Mouse (Mus musculus) erythroblast, embryonic 14.5 days (primary cell): ENCODE measurements around the gene Emd.

Experiments used
- GATA1 ChIP-seq: IDR thresholded peaks from 2 replicates; pipeline ENCODE4 v1.6.1; 2012; ENCODE audit warnings: low read length, inconsistent platforms, mixed read lengths
- TAL1 ChIP-seq: IDR thresholded peaks from 3 replicates; pipeline ENCODE4 v1.6.1; 2012; ENCODE audit warnings: low read length, inconsistent platforms, mixed read lengths

DNA sequence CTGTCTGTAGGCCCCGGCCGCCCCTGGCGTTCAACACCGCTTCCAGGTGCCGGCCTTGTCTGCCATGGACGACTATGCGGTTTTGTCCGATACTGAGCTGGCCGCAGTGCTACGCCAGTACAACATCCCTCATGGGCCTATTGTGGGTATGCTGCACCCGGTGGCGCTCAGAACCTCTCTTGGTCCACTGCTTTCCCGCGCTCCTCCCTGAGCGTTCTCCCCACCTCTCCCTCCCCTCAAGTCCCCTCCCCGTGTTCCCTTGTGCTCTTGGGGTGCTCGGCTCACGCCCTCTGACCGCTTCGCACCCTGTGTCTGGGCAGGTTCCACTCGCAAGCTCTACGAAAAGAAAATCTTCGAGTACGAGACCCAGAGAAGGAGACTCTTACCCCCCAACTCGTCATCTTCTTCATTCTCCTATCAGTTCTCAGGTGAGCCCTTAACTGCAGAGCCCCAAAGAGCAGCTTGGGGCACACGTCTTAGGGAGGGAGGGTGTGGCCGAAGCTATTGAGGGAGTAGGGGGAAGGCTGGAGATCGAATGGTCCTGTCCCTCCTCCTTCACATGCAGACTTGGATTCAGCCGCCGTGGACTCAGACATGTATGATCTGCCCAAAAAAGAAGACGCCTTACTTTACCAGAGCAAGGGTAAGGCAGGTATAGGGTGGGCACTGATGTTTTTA lies 540 bp downstream of the Emd start:
- no peak for TF ChIP-seq GATA1
- TF ChIP-seq TAL1: no peak
